Mouse (Mus musculus): ENCODE data around the gene Tmem215. TPM values are rescaled to one million over a fixed set of nuclear protein-coding genes. Genes with fewer than 3 reads are reported as not detected.

The Tmem215 gene
- not detected for total RNA-seq (2021)
- long read RNA-seq, experiment 1 = 0 reads
- long read RNA-seq, experiment 2 = 0 reads

DNA sequence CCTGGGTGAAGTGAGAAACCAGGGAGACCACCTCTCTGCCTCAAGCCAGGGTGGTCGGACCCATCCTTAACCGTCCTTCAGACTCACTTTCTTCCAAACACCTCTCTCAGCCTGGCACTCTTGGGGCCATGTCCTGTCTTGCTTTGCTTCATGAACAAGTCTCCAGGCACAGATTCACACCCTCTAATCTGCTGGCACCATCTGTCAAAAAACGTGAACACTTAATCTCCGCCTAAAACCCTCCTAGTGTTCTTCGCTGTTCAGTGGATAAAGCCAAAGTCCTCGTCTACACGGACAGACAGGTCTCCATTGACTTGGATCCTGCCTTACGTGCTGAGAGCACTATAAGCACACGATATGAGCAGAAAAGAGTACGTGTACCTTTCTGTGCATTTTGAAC is at the start of gene Tmem215:
Tmem215 (plus strand) TSS at position 301 of the 400 bp plus-strand sequence.
- no peak for DNase-seq

DNA sequence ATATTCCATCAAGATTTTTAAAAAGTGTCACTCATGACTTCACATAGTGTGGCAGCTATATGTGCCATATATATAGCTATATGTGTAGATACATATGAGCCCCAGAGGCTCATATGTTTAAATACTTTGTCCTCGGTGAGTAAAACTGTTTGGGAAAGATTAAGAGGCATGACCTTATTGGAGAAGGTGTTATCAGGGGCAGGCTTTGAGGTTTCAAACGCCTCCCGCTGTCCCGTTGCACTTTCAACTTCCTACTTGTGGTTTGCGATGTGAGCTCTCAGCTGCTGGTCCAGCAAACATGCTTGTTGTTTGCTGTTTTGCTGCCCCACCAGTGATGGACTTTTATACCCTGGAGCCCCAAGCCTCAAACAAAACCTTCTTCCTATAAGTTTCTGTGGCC is 40.1 kb upstream of the Tmem215 start:
- DNase-seq = no peak

DNA sequence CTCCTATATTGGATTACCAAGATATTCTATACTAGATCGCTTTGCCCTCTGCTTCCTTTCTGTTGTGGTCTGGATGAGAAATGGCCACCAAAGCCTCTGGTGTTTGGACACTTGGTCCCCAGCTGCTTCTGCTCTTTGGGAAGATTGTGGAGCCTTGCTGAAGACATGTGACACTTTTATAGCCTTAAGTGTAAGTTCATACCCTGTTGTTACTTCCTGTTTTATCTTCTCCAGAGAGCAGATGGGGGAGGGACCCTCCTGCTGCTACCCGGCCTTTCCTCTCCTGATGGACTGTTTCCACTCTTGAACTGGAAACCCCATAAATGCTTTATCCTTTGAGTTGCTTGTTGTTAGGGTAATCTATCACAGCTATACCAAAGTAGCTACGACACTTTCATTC is 38.6 kb upstream of the Tmem215 start:
- no peak for DNase-seq

DNA sequence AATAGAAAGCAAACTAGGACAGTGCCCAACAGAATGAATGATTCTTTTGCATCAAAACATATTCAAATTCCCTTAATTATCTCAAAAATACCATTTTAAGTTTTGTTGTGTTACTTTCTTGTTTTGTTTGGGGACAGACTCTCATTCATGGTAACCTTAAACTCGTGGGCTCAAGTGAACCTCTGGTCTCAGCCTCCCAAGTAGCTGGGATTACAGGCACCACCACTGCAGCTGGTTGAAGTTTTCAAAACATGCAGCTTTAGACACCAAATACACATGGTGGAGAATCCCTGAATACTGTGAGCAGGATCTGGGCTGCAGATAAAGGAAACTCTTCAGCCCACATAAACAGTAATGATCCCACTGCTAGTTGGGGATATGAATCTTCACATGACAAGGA is 37.6 kb upstream of the Tmem215 start:
- DNase-seq = no peak

DNA sequence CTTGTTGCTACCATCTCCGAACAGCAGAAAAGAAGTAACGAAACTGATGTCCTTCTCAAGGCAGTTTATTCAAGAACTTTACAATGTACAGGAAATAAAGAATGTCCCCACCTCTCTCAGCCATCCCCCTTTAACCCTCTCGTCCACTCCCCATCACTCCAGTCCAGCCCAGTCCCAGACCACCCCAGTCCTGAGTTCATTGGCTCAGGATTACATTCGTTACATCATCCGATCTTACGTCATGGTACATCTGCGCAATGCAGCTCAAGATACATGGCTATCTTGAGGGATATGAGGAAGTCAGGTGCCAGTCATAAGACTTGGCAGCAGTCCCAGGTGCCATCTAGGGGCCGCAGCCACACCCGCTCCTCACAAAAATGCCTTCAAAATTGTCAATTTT is 28.4 kb upstream of the Tmem215 start:
- DNase-seq = no peak

DNA sequence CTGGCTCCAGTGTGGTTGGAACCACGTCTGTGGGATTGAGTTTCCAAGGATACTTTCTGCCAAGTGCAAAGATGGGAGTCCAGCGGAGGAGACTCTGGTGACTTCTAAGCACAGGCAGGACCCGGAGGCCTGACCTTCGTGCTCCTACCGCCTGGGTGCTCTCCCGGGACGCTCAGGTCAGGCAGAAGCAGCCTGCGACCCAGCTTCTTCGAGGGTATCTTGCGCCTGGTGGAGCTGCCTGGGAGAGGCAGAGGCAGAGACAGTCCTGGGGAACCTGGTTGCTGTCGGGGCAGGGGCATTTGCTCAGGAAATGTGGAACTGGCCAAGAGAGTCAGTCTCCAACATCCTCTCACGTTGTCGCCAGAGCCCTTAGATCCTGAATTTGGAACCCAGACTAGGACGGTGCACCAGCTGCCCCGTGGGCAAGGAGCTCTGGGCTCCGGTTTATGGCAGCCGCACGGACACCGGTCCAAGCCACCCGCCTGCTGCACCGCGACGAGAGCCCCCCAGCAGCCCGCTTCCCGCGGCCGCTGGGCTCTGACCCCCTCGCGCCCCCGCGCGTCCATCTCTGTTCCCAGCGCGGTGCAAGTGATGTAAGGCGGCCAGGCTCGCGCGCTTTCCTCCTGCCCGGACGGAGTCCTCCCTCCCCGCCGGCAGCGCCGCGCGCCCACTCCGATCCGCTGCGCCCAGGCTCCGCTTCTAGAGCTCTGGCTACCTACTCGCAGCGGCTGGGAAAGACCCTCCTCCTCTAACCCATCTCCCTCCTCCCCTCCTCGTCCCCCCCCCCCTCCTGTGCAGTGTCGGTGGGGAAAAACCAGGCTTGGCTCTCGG is 935 bp downstream of the Tmem215 start:
- DNase-seq = no peak

DNA sequence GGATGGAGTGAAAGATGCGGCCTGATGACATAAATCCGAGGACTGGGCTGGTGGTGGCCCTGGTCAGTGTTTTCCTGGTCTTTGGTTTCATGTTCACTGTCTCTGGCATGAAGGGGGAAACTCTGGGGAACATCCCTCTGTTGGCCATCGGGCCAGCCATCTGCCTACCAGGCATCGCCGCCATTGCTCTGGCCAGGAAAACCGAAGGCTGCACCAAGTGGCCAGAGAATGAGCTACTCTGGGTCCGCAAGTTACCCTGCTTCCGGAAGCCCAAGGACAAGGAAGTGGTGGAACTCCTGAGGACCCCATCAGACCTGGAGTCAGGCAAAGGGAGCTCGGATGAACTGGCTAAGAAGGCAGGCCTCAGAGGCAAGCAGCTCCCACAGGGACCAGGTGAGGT is 1.9 kb downstream of the Tmem215 start:
- DNase-seq = no peak

DNA sequence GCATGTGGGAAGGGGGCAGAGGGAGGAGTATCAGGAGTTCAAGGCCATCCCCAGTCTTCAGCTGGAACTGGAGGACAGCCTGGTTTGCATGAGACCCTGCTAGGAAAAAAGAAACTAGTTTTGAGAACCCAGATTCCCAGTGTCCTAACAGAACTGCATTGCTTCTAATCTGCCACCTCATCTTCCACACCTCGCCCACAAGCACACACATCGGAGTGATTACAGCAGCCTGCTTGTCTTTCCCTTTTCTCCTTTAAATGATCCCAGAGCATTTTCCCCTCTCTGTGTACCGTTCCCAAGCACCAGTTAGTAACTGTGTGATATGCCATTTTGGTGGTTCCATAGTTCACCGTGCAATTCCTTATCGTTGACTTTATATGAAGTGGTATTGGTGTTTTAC is 6.0 kb downstream of the Tmem215 start:
- DNase-seq = no peak

DNA sequence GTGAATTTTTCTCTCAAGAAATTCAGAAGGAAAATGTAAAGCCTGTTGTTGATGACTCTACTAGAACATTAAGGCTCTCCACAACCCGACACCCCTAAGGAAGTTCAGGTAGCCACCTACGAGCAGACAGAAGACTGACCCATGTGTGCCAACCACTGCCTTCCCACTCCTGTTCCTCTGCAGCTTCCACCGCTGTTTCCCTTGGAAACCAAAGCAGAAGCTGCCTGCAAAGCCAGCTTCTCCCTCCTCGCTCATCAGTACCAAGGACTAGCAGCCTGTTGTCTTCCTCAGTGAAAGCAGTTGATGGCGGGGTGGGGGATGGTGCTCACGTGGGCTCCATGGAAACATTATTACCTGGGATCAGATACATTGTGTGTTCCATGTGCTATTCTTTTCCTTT is 14.6 kb downstream of the Tmem215 start:
- DNase-seq = no peak

DNA sequence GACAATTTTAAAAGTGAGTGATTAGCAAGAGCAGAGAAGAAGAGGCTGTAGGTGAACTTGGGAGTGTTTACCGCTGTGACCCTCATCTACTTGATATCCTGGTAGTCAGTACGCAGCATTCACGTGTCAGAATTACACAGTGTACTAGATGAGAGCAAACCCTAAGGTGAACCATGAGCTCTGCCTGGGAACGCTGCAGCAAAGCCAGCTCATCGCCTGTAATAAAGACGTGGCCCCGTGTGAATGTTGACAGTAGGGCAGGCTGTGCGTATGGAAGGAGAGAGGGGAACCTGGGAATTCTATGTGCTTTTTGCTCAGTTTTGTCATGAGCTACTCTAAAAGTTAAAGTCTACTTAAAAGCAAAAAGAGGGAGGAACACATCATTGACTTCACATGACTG is 19.8 kb downstream of the Tmem215 start:
- DNase-seq = no peak

DNA sequence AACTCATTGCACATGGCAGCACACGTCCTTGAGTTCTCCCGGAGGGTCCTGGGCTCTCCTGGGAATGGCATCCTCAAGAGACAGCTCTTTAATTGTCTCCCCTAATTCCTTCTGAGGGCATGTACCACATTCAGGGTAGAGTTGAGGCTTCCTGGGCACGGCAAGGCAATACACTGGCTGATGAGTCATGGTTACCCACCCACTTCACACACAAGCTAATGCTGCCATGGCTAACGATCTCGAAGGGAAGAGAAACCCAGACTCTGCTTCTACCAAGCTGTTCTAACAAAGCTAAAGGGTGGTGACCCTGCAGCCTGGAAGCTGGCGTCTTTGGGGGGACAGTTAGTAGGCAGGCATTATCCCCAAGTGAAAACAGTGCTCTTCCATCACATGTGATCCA is 24.4 kb downstream of the Tmem215 start:
- no peak for DNase-seq

DNA sequence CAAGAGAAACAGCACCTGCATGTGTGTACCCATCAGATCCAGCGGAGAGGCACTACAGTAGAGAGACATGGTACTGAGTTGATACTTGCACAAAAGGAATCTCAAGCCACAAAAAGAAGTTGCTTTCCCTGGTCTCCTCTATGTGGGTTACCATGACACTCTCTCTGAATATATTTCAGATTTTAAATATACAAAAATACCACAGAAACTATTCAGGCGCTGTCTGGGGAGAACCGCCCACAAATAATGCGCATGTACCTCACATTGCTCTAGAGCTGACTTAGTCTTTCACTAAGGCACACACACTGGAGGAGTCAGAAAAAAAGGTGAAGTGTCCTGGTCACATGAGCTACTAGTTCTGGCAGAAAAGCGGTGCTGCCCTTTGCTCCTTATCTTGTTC is 24.8 kb downstream of the Tmem215 start:
- no peak for DNase-seq

DNA sequence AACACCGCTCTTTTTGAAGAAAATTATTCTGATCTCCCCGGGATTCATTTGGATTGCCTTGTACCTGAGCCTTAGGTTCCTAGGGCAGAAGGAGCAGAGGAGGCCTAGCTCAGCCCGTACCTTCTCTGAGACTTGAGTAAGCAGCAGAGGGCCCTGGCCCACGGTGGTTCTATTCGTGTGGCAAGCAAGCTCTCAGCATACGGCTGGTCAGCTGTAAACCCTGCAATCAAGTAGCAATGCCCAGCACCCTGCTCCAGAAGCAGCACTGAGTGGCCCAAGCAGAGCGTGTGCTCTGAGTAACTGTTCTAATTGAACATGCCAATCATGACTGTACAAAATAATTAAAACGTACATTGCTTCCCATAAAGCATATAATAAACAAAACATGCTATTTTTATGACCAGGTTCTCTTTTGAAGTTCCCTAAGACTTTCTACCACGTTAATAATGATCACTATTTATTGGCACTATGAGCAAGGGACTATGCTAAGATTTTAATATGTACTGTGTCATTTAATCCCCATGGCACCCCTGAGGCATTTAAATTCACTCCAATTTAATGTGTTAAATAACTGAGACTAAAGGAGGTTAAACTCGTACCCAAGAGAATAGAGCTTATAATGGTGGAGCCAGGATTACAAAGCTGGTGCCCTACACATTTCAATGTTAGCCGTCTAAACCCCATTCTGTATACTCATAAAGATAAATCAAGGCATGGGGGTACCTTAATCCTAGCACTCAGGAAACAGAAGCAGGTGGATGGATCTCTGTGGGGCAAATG is 28.0 kb downstream of the Tmem215 start:
- no peak for DNase-seq

DNA sequence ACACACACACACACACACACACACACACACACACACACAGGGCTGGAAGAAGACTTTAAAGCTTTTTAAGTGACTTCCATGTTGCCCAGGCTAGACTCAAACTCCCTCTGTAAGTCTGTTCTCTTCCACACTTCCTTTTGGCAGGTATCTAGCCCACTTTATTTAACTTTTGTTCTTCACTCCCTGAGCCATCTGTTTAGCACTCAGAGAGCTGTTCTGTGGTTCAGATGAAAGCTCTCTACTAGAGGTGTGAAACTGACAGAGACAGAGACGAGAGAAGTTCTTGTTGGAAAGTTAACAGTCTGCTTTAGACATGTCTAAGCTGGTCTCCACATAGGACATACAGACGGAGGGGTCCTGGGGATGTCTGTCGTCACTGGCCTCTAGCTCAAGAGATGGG is 30.5 kb downstream of the Tmem215 start:
- no peak for DNase-seq

DNA sequence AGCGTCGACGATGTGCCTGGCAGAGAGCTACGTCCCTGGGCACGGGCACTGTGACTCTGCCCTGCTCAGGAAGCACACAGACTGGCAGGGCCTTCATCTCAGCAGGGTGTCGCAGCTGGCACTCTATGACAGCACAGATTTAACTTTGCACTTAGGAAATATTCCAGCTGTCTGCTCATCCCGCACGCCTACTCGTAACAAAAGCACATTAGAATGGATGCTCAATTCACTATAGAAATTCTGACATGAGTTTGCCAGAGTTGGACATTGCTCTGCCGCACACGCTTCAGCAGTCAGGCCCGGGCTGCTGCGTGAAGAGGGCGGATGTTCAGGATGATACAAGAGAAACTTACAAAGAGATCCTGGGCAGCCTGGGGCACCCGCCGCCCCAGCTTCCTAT is 37.6 kb downstream of the Tmem215 start:
- DNase-seq = no peak

DNA sequence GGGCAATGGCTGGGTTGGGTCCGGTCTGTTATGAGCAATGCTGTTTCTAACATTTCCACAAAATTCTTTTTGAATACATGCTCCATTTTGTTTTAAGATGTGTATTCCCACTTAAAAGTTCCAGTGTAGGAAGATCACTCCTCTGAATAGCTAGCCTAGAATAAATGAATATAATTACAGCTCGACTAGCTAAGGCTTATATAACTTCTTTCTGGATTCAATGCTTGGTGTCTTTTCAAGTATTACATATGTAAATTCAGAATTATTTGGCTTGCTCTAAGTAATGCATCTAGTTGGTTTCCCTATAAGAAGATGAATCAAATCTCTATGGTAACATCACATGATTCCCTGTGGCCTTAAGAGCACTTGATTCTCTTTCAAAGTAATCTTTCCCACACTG is 41.3 kb downstream of the Tmem215 start:
- no peak for DNase-seq

DNA sequence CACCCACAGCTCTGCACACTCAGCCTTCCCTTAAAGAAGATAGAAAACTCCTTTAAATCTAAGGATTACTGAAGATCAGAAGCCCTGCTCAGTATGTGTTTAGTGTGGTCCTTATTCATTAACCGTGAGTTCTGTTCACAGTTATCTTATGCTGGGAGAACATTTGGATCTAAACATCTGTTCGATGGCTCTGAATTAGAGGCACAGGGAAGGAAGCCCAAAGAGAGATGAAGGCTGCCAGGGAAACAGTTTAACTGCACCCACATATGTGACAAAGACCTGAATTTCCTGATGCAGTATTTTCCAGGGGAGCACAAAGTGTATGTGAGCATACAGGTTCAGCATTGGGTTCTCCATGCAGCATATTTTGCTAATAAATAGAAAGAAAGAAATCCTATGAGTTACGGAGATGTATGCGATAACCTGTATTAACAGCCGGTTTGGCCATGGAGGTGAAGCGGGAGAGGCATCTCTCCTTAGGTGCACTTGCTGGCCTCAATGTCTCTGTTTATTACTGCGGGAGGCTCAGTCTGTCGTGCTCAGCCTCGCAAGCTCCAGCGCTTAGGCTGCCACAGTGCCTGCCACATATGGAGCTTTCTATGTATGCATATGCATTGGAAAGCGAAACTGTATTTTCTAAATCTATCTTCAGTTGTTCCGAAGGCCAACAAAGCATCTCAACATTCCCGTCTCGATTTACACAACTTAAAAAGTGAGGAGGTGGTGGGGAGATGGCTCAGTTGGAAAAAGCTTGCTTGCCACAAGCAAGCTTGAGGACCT is 46.8 kb downstream of the Tmem215 start:
- DNase-seq = no peak

Other genes starting within 250 kb of the Tmem215 start
- 1 to 10 TPM; 2.1 to 3.5 TPM for gene Ddx58, start 232.4 kb upstream of the Tmem215 start, total RNA-seq (2021)
- 10 to 100 TPM; 42.3 to 45.2 TPM for gene Smim27, start 202.6 kb upstream of the Tmem215 start, total RNA-seq (2021)
- gene Topors, start 202.3 kb upstream of the Tmem215 start, total RNA-seq (2021) = 1 to 10 TPM; 7.0 to 7.4 TPM
- gene Ndufb6, start 192.8 kb upstream of the Tmem215 start, total RNA-seq (2021) = 100 to 1,000 TPM; 276 to 279 TPM
- 10 to 100 TPM; 13.5 to 14.5 TPM for gene Aptx, start 231.0 kb downstream of the Tmem215 start, total RNA-seq (2021)
- gene Dnaja1, start 250.0 kb downstream of the Tmem215 start, total RNA-seq (2021) = 10 to 100 TPM; 44.5 to 50.1 TPM